In genomic region chr3:82073741-82074181, GRCm38 (mm10) we compare ENCODE assay signal across 8 mouse cellular contexts. TPM values are rescaled to one million over a fixed set of nuclear protein-coding genes. Genes with fewer than 3 reads are reported as not detected.
DNase-seq lines count a peak whose midpoint lies in the region; ATAC-seq and TF ChIP-seq lines count a peak whose summit lies in the region.

No protein-coding gene starts in this region.

- intact Hi-C loops in heart, postnatal 25 days (cut with DNase I): no loop called here

- in situ Hi-C loops in ES-E14 (cut with MboI; ENCODE audit: low sequenced_read_pairs in 2 of 2, unreplicated experiment in 2 of 2): loop anchor here in 1 of 2 experiments (25.0 kb wide), 1 partner anchor 264 kb away; no protein-coding TSS in a partner anchor

- H3K27ac ChIP-seq in ES-E14 (ENCODE audit: insufficient read depth, low read depth, low read length, poor library complexity, severe bottlenecking): no peak overlapping the region
- H3K27ac ChIP-seq in cerebellum, adult 2 months (ENCODE audit: insufficient read depth, low read length): peak overlapping the region; percentile 20
- H3K27ac ChIP-seq in liver, embryonic 14.5 days: no peak overlapping the region
- peak overlapping the region; percentile 13 for H3K27ac ChIP-seq in neural tube, embryonic 14.5 days (ENCODE audit: low read depth, low read length)

- H3K27me3 ChIP-seq in cerebellum, adult 2 months (ENCODE audit: control insufficient read depth, insufficient read depth, low read length): no peaks in the 10 kb centered on the region
- peaks cover 4% of the 10 kb centered on the region for H3K27me3 ChIP-seq in liver, embryonic 14.5 days (ENCODE audit: control insufficient read depth, insufficient read depth, low read length)
- no peaks in the 10 kb centered on the region for H3K27me3 ChIP-seq in neural tube, embryonic 14.5 days (ENCODE audit: control insufficient read depth, insufficient read depth, low read length)

- H3K4me3 ChIP-seq in ES-E14 (ENCODE audit: insufficient read depth in 1 of 2, low read depth in 1 of 2, low read length in 2 of 2, poor library complexity in 1 of 2, severe bottlenecking in 1 of 2): peak overlapping the region; percentile 52 to 62
- peak overlapping the region; percentile 66 for H3K4me3 ChIP-seq in cerebellum, adult 2 months (replicated peaks; ENCODE audit: insufficient read depth, low read depth, low read length)
- peak overlapping the region; percentile 27 to 38 for H3K4me3 ChIP-seq in liver, embryonic 14.5 days (ENCODE audit: insufficient read depth in 1 of 2, low read depth in 2 of 2, low read length in 2 of 2)
- peak overlapping the region; percentile 49 for H3K4me3 ChIP-seq in neural tube, embryonic 14.5 days (ENCODE audit: low read depth, low read length)

- no peak overlapping the region for H3K9ac ChIP-seq in ES-E14 (ENCODE audit: insufficient read depth, low read depth, low read length, poor library complexity, severe bottlenecking)
- H3K9ac ChIP-seq in liver, embryonic 14.5 days (replicated peaks): no peak overlapping the region; the same call in 1 of the 2 replicates
- peak overlapping the region; percentile 52 for H3K9ac ChIP-seq in neural tube, embryonic 14.5 days (replicated peaks; ENCODE audit: low read depth, low read length)

- no peak for TF ChIP-seq EP300 in liver, embryonic 14.5 days (IDR thresholded peaks at IDR 0.05; ENCODE audit: low read depth)

- TF ChIP-seq CTCF in cerebellum, adult 2 months (IDR thresholded peaks at IDR 0.05; ENCODE audit: borderline replicate concordance, insufficient read depth, low read depth, low read length): no peak
- TF ChIP-seq CTCF in liver, embryonic 14.5 days (IDR thresholded peaks at IDR 0.05; ENCODE audit: low read depth): no peak

- peak overlapping the region; percentile 38 for H3K4me2 ChIP-seq in liver, embryonic 14.5 days (ENCODE audit: low read depth)
- peak overlapping the region; percentile 87 for H3K4me2 ChIP-seq in neural tube, embryonic 14.5 days (ENCODE audit: low read depth, low read length)

- no peaks in the 10 kb centered on the region for H3K36me3 ChIP-seq in ES-E14 (ENCODE audit: control insufficient read depth, insufficient read depth, low read length, poor library complexity, severe bottlenecking)
- H3K36me3 ChIP-seq in liver, embryonic 14.5 days (replicated peaks; ENCODE audit: control insufficient read depth, insufficient read depth, low read depth): no peaks in the 10 kb centered on the region
- H3K36me3 ChIP-seq in neural tube, embryonic 14.5 days (ENCODE audit: control insufficient read depth, insufficient read depth, low read length): no peaks in the 10 kb centered on the region

- peak; percentile 50 for ATAC-seq in frontal cortex, adult (ENCODE audit: low TSS enrichment)
- ATAC-seq in liver, embryonic 14.5 days (ENCODE audit: insufficient read depth): peak; percentile 28; the same call in 1 of the 2 replicates
- ATAC-seq in neural tube, embryonic 14.5 days (ENCODE audit: low read depth): peak; percentile 79

- no peak for DNase-seq in ES-E14 (ENCODE audit: low read depth, low spot score)
- DNase-seq in cerebellum, adult 2 months: peak; percentile 75 to 80
- DNase-seq in heart, postnatal 25 days (ENCODE audit: low spot score): peak; percentile 52
- DNase-seq in kidney, postnatal 4 days: peak; percentile 75 to 83
- DNase-seq in liver, embryonic 14.5 days (ENCODE audit: low read depth in 3 of 3, low spot score in 3 of 3): no peak
- DNase-seq in thymus, postnatal 25 days: peak; percentile 29

- no peaks in the 10 kb centered on the region for H3K4me1 ChIP-seq in ES-E14 (ENCODE audit: control insufficient read depth in 2 of 2, insufficient read depth in 2 of 2, low read length in 2 of 2, poor library complexity in 1 of 2)
- H3K4me1 ChIP-seq in cerebellum, adult 2 months (ENCODE audit: control insufficient read depth, insufficient read depth, low read length): no peaks in the 10 kb centered on the region
- H3K4me1 ChIP-seq in liver, embryonic 14.5 days (replicated peaks; ENCODE audit: control insufficient read depth in 2 of 2, insufficient read depth in 2 of 2, low read length in 1 of 2): no peaks in the 10 kb centered on the region
- H3K4me1 ChIP-seq in neural tube, embryonic 14.5 days (ENCODE audit: control insufficient read depth, insufficient read depth, low read length): no peaks in the 10 kb centered on the region

- TF ChIP-seq POLR2A in cerebellum, adult 2 months (IDR thresholded peaks at IDR 0.05; ENCODE audit: borderline replicate concordance, insufficient read depth, low read length): no peak

- under 1% methylated on average over 34 of the region's 34 CpGs for WGBS in cerebellum, adult 2 months
- 3% methylated on average over 34 of the region's 34 CpGs for WGBS in liver, embryonic 14.5 days (ENCODE audit: insufficient replicate concordance)
- 0% methylated on average over 34 of the region's 34 CpGs for WGBS in neural tube, embryonic 14.5 days

- H3K9me3 ChIP-seq in ES-E14 (ENCODE audit: control insufficient read depth, insufficient read depth, low read depth, low read length): no peaks in the 10 kb centered on the region
- H3K9me3 ChIP-seq in liver, embryonic 14.5 days (ENCODE audit: control insufficient read depth, low read length): no peaks in the 10 kb centered on the region
- no peaks in the 10 kb centered on the region for H3K9me3 ChIP-seq in neural tube, embryonic 14.5 days (ENCODE audit: control insufficient read depth, low read length)

TF ChIP-seq in ES-E14, 5 proteins besides CTCF, POLR2A, EP300 and RAD21:
- no peak for TF ChIP-seq MAFK (IDR thresholded peaks at IDR 0.05; ENCODE audit: insufficient read depth, low read depth, low read length)
- no peak for TF ChIP-seq ZNF384 (IDR thresholded peaks at IDR 0.05; ENCODE audit: low read depth, low read length)
- no peak for TF ChIP-seq HCFC1 (IDR thresholded peaks at IDR 0.05; ENCODE audit: borderline replicate concordance, insufficient read depth, low read length)
- no peak for TF ChIP-seq ZC3H11A (IDR thresholded peaks at IDR 0.05; ENCODE audit: borderline replicate concordance, low read depth, low read length)
- no peak for TF ChIP-seq CHD2 (IDR thresholded peaks at IDR 0.05; ENCODE audit: low read depth, low read length)

RNA-seq across cellular contexts. Expression of gene Gucy1b1, which starts 0.7 kb away (rescaled TPM):
- 0.26 and 0.49 TPM in 2 replicates for total RNA-seq in ES-E14 (2012; rRNA removed)
- 51.7 and 58.1 TPM in 2 replicates for polyA plus RNA-seq in cerebellum, adult 2 months (2012; rRNA removed)
- total RNA-seq in heart, postnatal 25 days (2021): 10 to 100 TPM; 13.0 to 17.8 TPM
- 3.5 and 4.5 TPM in 2 replicates for polyA plus RNA-seq in liver, embryonic 14.5 days (2012; rRNA removed)
- 5.8 and 6.8 TPM in 2 replicates for polyA plus RNA-seq in liver, embryonic 14.5 days (2014; fragmentation: Nextera tagmentation; extraction: Ambion mirVana)
- polyA plus RNA-seq in neural tube, embryonic 14.5 days (2014; fragmentation: Nextera tagmentation; extraction: Ambion mirVana): 38.5 and 47.5 TPM in 2 replicates

Comparison
In these comparisons a context has a peak if more than half of its experiments do, and no peak if none do; other contexts are left out.
1. DNase-seq: peak in cerebellum, adult 2 months (2 of 2), heart, postnatal 25 days (single experiment), kidney, postnatal 4 days (2 of 2) and thymus, postnatal 25 days (single experiment); none in ES-E14 (single experiment) and liver, embryonic 14.5 days (0 of 3).
2. H3K27ac ChIP-seq: peak in cerebellum, adult 2 months (single experiment) and neural tube, embryonic 14.5 days (single experiment); none in ES-E14 (single experiment) and liver, embryonic 14.5 days (single experiment).
3. ATAC-seq: peak in every context shown above with its lines; median percentile 79 in neural tube, embryonic 14.5 days; 50 in frontal cortex, adult; 28 in liver, embryonic 14.5 days.
4. Peak in every context shown above with its lines, with median percentiles within 50 percentile points of each other: H3K4me3 ChIP-seq.